Mouse (Mus musculus): ENCODE data around the gene Ehbp1l1. TPM values are rescaled to one million over a fixed set of nuclear protein-coding genes. Genes with fewer than 3 reads are reported as not detected.

Ehbp1l1 gene
- polyA plus RNA-seq, 1 experiment from 2014 or later, result 110 TPM

GRCm38 (mm10) chr19:5665465-5665864, 60.7 kb downstream of the Ehbp1l1 start:
- WGBS (ENCODE audit: insufficient replicate concordance), result 11% methylated on average over 15 of the region's 15 CpGs
- Histone ChIP-seq H3K36me3 (replicated peaks) (peaks cover 47% of the 10 kb centered on the region), H3K9me3 (replicated peaks) (no peaks in the 10 kb centered on the region), H3K4me3 (replicated peaks) (peak overlapping the region; percentile 78), H3K4me2 (peak overlapping the region; percentile 89), H3K27me3 (no peaks in the 10 kb centered on the region), H3K4me1 (replicated peaks) (peaks cover 76% of the 10 kb centered on the region), H3K27ac (replicated peaks) (peak overlapping the region; percentile 98), H3K9ac (peak overlapping the region; percentile 87)
- peak; percentile 86 for ATAC-seq (ENCODE audit: insufficient read depth)

DNA sequence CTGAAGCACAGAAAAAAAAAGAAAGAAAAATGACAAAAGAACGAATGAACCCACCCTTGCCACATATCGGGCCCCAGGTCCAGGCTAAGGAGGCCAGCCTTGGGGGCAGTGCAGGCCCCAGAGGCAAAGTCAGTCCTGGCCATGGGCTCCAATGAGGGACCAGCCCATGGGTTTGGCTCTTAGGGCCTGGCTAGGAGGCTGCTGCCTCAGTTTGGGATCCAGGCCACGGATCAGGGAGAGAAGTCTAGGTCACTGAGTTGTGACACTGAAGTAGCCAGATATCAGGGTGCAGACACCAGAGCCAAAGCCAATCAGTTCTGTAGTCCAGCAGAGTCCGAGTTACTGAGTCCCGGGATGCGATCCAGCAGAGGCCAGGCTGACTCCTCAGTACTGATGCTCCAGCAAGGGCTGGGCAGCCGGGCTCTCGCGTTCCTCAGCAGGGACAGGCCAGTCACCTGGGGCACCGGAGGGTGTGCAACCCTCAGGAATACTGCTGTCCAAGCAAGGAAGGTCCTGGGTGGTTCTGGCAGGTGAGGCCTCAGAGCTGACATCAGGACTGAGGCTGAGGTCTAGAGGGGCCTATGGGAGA, 61.4 kb downstream of the Ehbp1l1 start:
- whole genome bisulfite sequencing (ENCODE audit: insufficient replicate concordance), result 83% methylated on average over 10 of the region's 10 CpGs
- Histone ChIP-seq H3K36me3 (replicated peaks) (peaks cover 47% of the 10 kb centered on the region), H3K27me3 (no peaks in the 10 kb centered on the region), H3K4me1 (replicated peaks) (peaks cover 83% of the 10 kb centered on the region), H3K4me2 (peak overlapping the region; percentile 89), H3K9me3 (replicated peaks) (no peaks in the 10 kb centered on the region), H3K27ac (replicated peaks) (peak overlapping the region; percentile 98), H3K4me3 (replicated peaks) (peak overlapping the region; percentile 78), H3K9ac (peak overlapping the region; percentile 87)
- ATAC-seq (ENCODE audit: insufficient read depth), result no peak

GRCm38 (mm10) chr19:5662981-5663913, 62.9 kb downstream of the Ehbp1l1 start, which contains the start of gene Sipa1:
Gene Sipa1, minus strand, starts transcription at chr19:5663707.
- 1% methylated on average over 32 of the region's 32 CpGs for WGBS (ENCODE audit: insufficient replicate concordance)
- peak; percentile 81 for ATAC-seq (ENCODE audit: insufficient read depth)

DNA sequence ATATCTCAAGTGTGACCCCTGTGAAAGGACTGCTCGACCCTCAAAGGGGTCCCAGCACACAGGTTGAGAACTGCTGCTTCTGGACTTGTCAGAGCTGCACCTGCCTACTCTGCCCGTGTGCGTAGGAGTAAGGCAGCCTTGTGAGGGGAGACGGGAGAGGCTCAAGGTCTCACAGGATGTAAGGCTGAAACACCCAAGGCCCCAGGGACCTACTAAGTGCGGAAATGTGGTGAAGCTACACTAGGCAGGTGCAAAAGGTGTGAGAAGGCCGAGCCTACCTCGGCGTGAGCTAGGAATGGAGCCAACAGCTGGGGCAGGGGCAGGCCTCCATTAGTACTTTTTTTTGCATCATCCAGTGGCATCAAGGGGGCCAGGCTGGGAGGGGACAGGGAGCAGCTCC, 63.8 kb downstream of the Ehbp1l1 start:
- peak overlapping the region; percentile 98 for H3K27ac ChIP-seq (replicated peaks)
- H3K9ac ChIP-seq, result peak overlapping the region; percentile 87
- H3K4me3 ChIP-seq (replicated peaks), result peak overlapping the region; percentile 78
- no peak for ATAC-seq (ENCODE audit: insufficient read depth)
- peaks cover 79% of the 10 kb centered on the region for H3K4me1 ChIP-seq (replicated peaks)
- no peaks in the 10 kb centered on the region for H3K27me3 ChIP-seq
- 54% methylated on average over 8 of the region's 8 CpGs for WGBS (ENCODE audit: insufficient replicate concordance)
- H3K9me3 ChIP-seq (replicated peaks), result no peaks in the 10 kb centered on the region
- peaks cover 64% of the 10 kb centered on the region for H3K36me3 ChIP-seq (replicated peaks)
- H3K4me2 ChIP-seq, result peak overlapping the region; percentile 89

More at GRCm38 (mm10) chr19:5662981-5663913, 62.9 kb downstream of the Ehbp1l1 start, which contains the start of gene Sipa1:
- peaks cover 58% of the 10 kb centered on the region for H3K36me3 ChIP-seq (replicated peaks)
- H3K4me1 ChIP-seq (replicated peaks), result peaks cover 83% of the 10 kb centered on the region
- H3K27me3 ChIP-seq, result no peaks in the 10 kb centered on the region
- peak within 1 kb of the TSS; percentile 89 for H3K4me2 ChIP-seq
- H3K27ac ChIP-seq (replicated peaks), result peak within 1 kb of the TSS; percentile 98
- H3K9me3 ChIP-seq (replicated peaks), result no peaks in the 10 kb centered on the region
- peak within 1 kb of the TSS; percentile 78 for H3K4me3 ChIP-seq (replicated peaks)
- peak within 1 kb of the TSS; percentile 87 for H3K9ac ChIP-seq

GRCm38 (mm10) chr19:5660942-5661751, 65.0 kb downstream of the Ehbp1l1 start:
- Histone ChIP-seq H3K9ac (peak overlapping the region; percentile 87), H3K4me2 (peak overlapping the region; percentile 89), H3K27me3 (no peaks in the 10 kb centered on the region), H3K9me3 (replicated peaks) (no peaks in the 10 kb centered on the region), H3K4me3 (replicated peaks) (peak overlapping the region; percentile 78), H3K4me1 (replicated peaks) (peaks cover 69% of the 10 kb centered on the region), H3K36me3 (replicated peaks) (peaks cover 63% of the 10 kb centered on the region), H3K27ac (replicated peaks) (peak overlapping the region; percentile 98)
- 20% methylated on average over 16 of the region's 16 CpGs for WGBS (ENCODE audit: insufficient replicate concordance)
- no peak for ATAC-seq (ENCODE audit: insufficient read depth)

Small RNA genes within 50 kb of the gene (microRNA-seq; reads per million reads assigned to microRNA genes)
- not detected for gene Mir6987

Other genes with a start within 250 kb of the Ehbp1l1 start
- gene Mus81, start 237.9 kb downstream of the Ehbp1l1 start, polyA plus RNA-seq (2015; fragmentation: Nextera tagmentation; extraction: Ambion mirVana), result 14.0 and 16.4 TPM in 2 replicates
- gene Cfl1, start 235.9 kb downstream of the Ehbp1l1 start, polyA plus RNA-seq (2015; fragmentation: Nextera tagmentation; extraction: Ambion mirVana), result 992 and 1,073 TPM in 2 replicates
- gene 1700020D05Rik, start 222.5 kb downstream of the Ehbp1l1 start, polyA plus RNA-seq (2015; fragmentation: Nextera tagmentation; extraction: Ambion mirVana), result 0.12 TPM in 1 of 2 replicates, not detected in the other
- 6.8 and 7.0 TPM in 2 replicates for gene Snx32, start 215.8 kb downstream of the Ehbp1l1 start, polyA plus RNA-seq (2015; fragmentation: Nextera tagmentation; extraction: Ambion mirVana)
- gene Ovol1, start 165.7 kb downstream of the Ehbp1l1 start, polyA plus RNA-seq (2015; fragmentation: Nextera tagmentation; extraction: Ambion mirVana), result 0.05 TPM in 1 of 2 replicates, not detected in the other
- 3.6 and 4.0 TPM in 2 replicates for gene Ap5b1, start 158.3 kb downstream of the Ehbp1l1 start, polyA plus RNA-seq (2015; fragmentation: Nextera tagmentation; extraction: Ambion mirVana)
- 100 and 122 TPM in 2 replicates for gene Rnaseh2c, start 124.4 kb downstream of the Ehbp1l1 start, polyA plus RNA-seq (2015; fragmentation: Nextera tagmentation; extraction: Ambion mirVana)
- 16.2 and 17.4 TPM in 2 replicates for gene Kat5, start 116.1 kb downstream of the Ehbp1l1 start, polyA plus RNA-seq (2015; fragmentation: Nextera tagmentation; extraction: Ambion mirVana)
- 23.3 and 24.2 TPM in 2 replicates for gene Rela, start 88.8 kb downstream of the Ehbp1l1 start, polyA plus RNA-seq (2015; fragmentation: Nextera tagmentation; extraction: Ambion mirVana)
- gene Sipa1, start 62.6 kb downstream of the Ehbp1l1 start, polyA plus RNA-seq (2015; fragmentation: Nextera tagmentation; extraction: Ambion mirVana), result 28.2 and 32.5 TPM in 2 replicates
- gene Map3k11, start 37.6 kb downstream of the Ehbp1l1 start, polyA plus RNA-seq (2015; fragmentation: Nextera tagmentation; extraction: Ambion mirVana), result 16.8 and 18.4 TPM in 2 replicates
- gene Pcnx3, start 37.4 kb downstream of the Ehbp1l1 start, polyA plus RNA-seq (2015; fragmentation: Nextera tagmentation; extraction: Ambion mirVana), result 9.2 and 12.1 TPM in 2 replicates
- 0.15 and 0.28 TPM in 2 replicates for gene Kcnk7, start 21.9 kb downstream of the Ehbp1l1 start, polyA plus RNA-seq (2015; fragmentation: Nextera tagmentation; extraction: Ambion mirVana)
- gene Fam89b, start 3.3 kb upstream of the Ehbp1l1 start, polyA plus RNA-seq (2015; fragmentation: Nextera tagmentation; extraction: Ambion mirVana), result 39.3 and 39.8 TPM in 2 replicates
- gene Ltbp3, start 14.6 kb upstream of the Ehbp1l1 start, polyA plus RNA-seq (2015; fragmentation: Nextera tagmentation; extraction: Ambion mirVana), result 1.2 and 3.4 TPM in 2 replicates
- gene Scyl1, start 45.1 kb upstream of the Ehbp1l1 start, polyA plus RNA-seq (2015; fragmentation: Nextera tagmentation; extraction: Ambion mirVana), result 21.1 and 24.4 TPM in 2 replicates
- gene Frmd8, start 149.0 kb upstream of the Ehbp1l1 start, polyA plus RNA-seq (2015; fragmentation: Nextera tagmentation; extraction: Ambion mirVana), result 12.9 and 13.1 TPM in 2 replicates
- 7.1 and 7.9 TPM in 2 replicates for gene Slc25a45, start 151.5 kb upstream of the Ehbp1l1 start, polyA plus RNA-seq (2015; fragmentation: Nextera tagmentation; extraction: Ambion mirVana)
- 2.8 and 2.9 TPM in 2 replicates for gene Tigd3, start 167.8 kb upstream of the Ehbp1l1 start, polyA plus RNA-seq (2015; fragmentation: Nextera tagmentation; extraction: Ambion mirVana)
- gene Dpf2, start 186.7 kb upstream of the Ehbp1l1 start, polyA plus RNA-seq (2015; fragmentation: Nextera tagmentation; extraction: Ambion mirVana), result 52.7 and 59.4 TPM in 2 replicates
- 2.9 and 3.1 TPM in 2 replicates for gene Cdc42ep2, start 198.5 kb upstream of the Ehbp1l1 start, polyA plus RNA-seq (2015; fragmentation: Nextera tagmentation; extraction: Ambion mirVana)
- 53.8 and 58.9 TPM in 2 replicates for gene Pola2, start 237.9 kb upstream of the Ehbp1l1 start, polyA plus RNA-seq (2015; fragmentation: Nextera tagmentation; extraction: Ambion mirVana)

Data from liver, embryonic 15.5 days (tissue).